Mouse (Mus musculus): Measurements from ENCODE around the gene Nrp1. TPM values are rescaled to one million over a fixed set of nuclear protein-coding genes. Genes with fewer than 3 reads are reported as not detected.

Gene Nrp1
- polyA plus RNA-seq, 1 experiment from 2014 or later, result 70.5 TPM

- Histone ChIP-seq H3K36me3 (no peaks in the 10 kb centered on the region), H3K27ac (no peak overlapping the region), H3K9ac (no peak overlapping the region), H3K9me3 (no peaks in the 10 kb centered on the region), H3K4me2 (replicated peaks) (no peak overlapping the region), H3K4me1 (peaks cover 8% of the 10 kb centered on the region; the same call in 1 of the 2 replicates), H3K27me3 (no peaks in the 10 kb centered on the region), H3K4me3 (no peak overlapping the region)
- 75% methylated on average over 11 of the region's 11 CpGs for WGBS
- no peak for ATAC-seq (ENCODE audit: insufficient number of reproducible peaks, insufficient read depth, low FRiP score, low TSS enrichment)
These were observed 40.2 kb downstream of the Nrp1 start for GRCm38 (mm10) chr8:128398472-128399091.

DNA sequence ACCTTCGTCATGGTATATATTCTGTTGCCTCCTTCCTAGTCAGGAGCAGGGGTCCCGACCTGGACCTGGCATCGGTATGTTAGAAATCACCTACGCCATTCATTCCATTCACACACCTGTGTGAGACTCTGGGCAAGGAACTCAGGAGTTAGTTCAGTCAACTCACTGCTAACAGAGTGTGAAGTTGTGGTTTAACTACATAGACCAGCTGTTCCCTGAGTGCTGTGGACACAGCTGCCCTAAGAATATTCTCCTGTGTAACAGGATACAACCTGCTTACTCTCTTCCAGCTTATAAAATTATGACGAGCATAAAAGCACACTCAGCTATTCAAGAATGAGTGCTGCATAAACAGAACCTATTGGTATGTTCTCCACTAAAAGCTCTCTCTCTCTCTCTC lies 41.9 kb downstream of the Nrp1 start:
- no peak overlapping the region for H3K4me3 ChIP-seq
- H3K4me1 ChIP-seq, result peaks cover 8% of the 10 kb centered on the region; the same call in 1 of the 2 replicates
- H3K27me3 ChIP-seq, result no peaks in the 10 kb centered on the region
- ATAC-seq (ENCODE audit: insufficient number of reproducible peaks, insufficient read depth, low FRiP score, low TSS enrichment), result no peak
- no peaks in the 10 kb centered on the region for H3K9me3 ChIP-seq
- no peak overlapping the region for H3K4me2 ChIP-seq (replicated peaks)
- H3K27ac ChIP-seq, result no peak overlapping the region
- no peak overlapping the region for H3K9ac ChIP-seq
- WGBS, result 77% methylated on average over 5 of the region's 5 CpGs
- no peaks in the 10 kb centered on the region for H3K36me3 ChIP-seq

DNA sequence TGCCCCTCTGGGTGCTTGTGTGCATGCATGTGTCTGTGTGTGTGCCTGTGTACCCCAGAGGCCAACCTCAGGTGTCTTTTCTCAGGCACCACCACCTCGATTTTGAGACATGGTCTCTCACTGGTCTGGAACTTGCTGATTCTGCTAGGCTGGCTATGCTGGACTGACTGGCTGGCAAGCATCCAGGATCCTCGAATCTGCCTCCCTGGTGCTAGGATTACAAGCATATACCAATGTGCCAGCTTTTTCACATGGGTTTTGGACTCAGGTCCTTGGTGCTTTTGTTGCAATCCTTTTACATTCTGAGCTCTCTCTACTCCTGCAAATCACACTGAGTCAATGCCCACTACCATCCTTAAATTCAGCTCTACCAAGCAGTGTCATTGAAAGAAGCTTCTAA lies 46.5 kb downstream of the Nrp1 start:
- no peaks in the 10 kb centered on the region for H3K4me1 ChIP-seq
- H3K27ac ChIP-seq, result no peak overlapping the region
- no peak overlapping the region for H3K4me2 ChIP-seq (replicated peaks)
- 75% methylated on average over 2 of the region's 2 CpGs for WGBS
- no peak overlapping the region for H3K4me3 ChIP-seq
- no peaks in the 10 kb centered on the region for H3K36me3 ChIP-seq
- no peaks in the 10 kb centered on the region for H3K27me3 ChIP-seq
- ATAC-seq (ENCODE audit: insufficient number of reproducible peaks, insufficient read depth, low FRiP score, low TSS enrichment), result no peak
- no peaks in the 10 kb centered on the region for H3K9me3 ChIP-seq
- no peak overlapping the region for H3K9ac ChIP-seq

GRCm38 (mm10) chr8:128413381-128413780 lies 55.0 kb downstream of the Nrp1 start:
- Histone ChIP-seq H3K27ac (no peak overlapping the region), H3K27me3 (no peaks in the 10 kb centered on the region), H3K36me3 (no peaks in the 10 kb centered on the region), H3K9ac (no peak overlapping the region), H3K4me1 (peaks cover 25% of the 10 kb centered on the region), H3K4me3 (no peak overlapping the region), H3K4me2 (replicated peaks) (no peak overlapping the region), H3K9me3 (no peaks in the 10 kb centered on the region)
- ATAC-seq (ENCODE audit: insufficient number of reproducible peaks, insufficient read depth, low FRiP score, low TSS enrichment), result no peak
- 68% methylated on average over 4 of the region's 4 CpGs for WGBS

DNA sequence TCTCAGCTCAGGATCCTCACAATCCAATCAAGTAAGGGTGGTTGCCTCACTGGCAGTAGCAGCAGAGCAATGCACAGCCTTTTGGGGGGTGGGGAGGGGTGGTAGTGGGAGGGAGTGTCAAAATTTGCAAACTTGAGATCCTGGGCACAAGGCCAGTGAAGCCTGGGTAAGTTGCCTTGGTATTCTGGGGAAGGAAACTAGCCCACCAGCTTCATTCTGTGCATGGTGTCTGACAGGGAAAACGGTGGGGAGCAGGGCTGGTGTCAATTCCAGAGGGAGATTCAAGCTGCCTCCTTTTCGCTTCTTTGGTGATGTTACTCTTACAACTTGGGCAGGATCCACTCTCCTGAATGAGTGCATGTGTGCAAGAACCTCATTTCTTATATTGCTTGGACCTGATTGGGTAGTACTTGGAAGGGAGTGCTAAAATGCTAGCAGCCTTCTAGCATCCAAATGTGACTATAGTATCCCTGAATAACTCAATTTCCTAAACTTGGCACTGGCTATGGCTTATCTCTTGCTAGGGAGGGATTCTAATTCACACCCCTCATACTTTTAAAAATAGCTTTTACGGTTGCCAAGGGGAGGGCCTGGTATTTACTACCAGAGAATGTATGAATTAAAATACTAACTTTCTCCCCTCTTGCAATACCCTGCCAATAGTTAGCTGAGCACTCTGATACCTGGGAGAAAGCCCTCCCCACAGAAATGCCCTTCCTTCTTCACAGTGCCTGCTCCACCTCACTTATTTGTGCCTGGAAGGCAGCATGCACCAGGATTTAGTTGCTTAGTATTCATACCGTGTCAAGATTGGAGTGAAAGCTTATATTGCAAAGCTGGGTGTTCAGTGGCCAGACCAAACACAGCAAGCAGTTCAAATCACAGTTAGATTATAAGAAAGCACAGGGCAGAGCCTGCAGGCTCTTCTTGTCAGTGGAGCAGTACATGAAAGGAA lies 57.6 kb downstream of the Nrp1 start:
- ATAC-seq (ENCODE audit: insufficient number of reproducible peaks, insufficient read depth, low FRiP score, low TSS enrichment), result no peak; the same call in 1 of the 2 replicates
- Histone ChIP-seq H3K4me2 (replicated peaks) (no peak overlapping the region), H3K9me3 (no peaks in the 10 kb centered on the region), H3K4me3 (no peak overlapping the region), H3K9ac (no peak overlapping the region), H3K4me1 (peaks cover 25% of the 10 kb centered on the region), H3K27me3 (no peaks in the 10 kb centered on the region), H3K36me3 (no peaks in the 10 kb centered on the region), H3K27ac (peak overlapping the region; percentile 9; the same call in 1 of the 2 replicates)
- 46% methylated on average over 4 of the region's 4 CpGs for WGBS

GRCm38 (mm10) chr8:128416896-128417295 lies 58.5 kb downstream of the Nrp1 start:
- WGBS, result 49% methylated on average over 2 of the region's 2 CpGs
- peaks cover 25% of the 10 kb centered on the region for H3K4me1 ChIP-seq
- H3K27me3 ChIP-seq, result no peaks in the 10 kb centered on the region
- ATAC-seq (ENCODE audit: insufficient number of reproducible peaks, insufficient read depth, low FRiP score, low TSS enrichment), result no peak
- no peaks in the 10 kb centered on the region for H3K36me3 ChIP-seq
- peak overlapping the region; percentile 1; the same call in 1 of the 2 replicates for H3K27ac ChIP-seq
- no peaks in the 10 kb centered on the region for H3K9me3 ChIP-seq
- no peak overlapping the region for H3K9ac ChIP-seq
- H3K4me2 ChIP-seq (replicated peaks), result no peak overlapping the region
- H3K4me3 ChIP-seq, result no peak overlapping the region

GRCm38 (mm10) chr8:128417956-128418796 lies 59.8 kb downstream of the Nrp1 start:
- H3K4me3 ChIP-seq, result no peak overlapping the region
- H3K4me1 ChIP-seq, result peaks cover 25% of the 10 kb centered on the region
- 71% methylated on average over 10 of the region's 10 CpGs for WGBS
- no peak overlapping the region for H3K27ac ChIP-seq
- ATAC-seq (ENCODE audit: insufficient number of reproducible peaks, insufficient read depth, low FRiP score, low TSS enrichment), result no peak
- no peaks in the 10 kb centered on the region for H3K36me3 ChIP-seq
- H3K4me2 ChIP-seq (replicated peaks), result no peak overlapping the region
- no peaks in the 10 kb centered on the region for H3K9me3 ChIP-seq
- no peaks in the 10 kb centered on the region for H3K27me3 ChIP-seq
- no peak overlapping the region for H3K9ac ChIP-seq

- H3K36me3 ChIP-seq, result no peaks in the 10 kb centered on the region
- no peak overlapping the region for H3K4me2 ChIP-seq (replicated peaks)
- H3K4me1 ChIP-seq, result peaks cover 22% of the 10 kb centered on the region
- H3K9me3 ChIP-seq, result no peaks in the 10 kb centered on the region
- no peak for ATAC-seq (ENCODE audit: insufficient number of reproducible peaks, insufficient read depth, low FRiP score, low TSS enrichment)
- H3K27ac ChIP-seq, result no peak overlapping the region
- no peaks in the 10 kb centered on the region for H3K27me3 ChIP-seq
- no peak overlapping the region for H3K4me3 ChIP-seq
- no peak overlapping the region for H3K9ac ChIP-seq
These were observed 61.6 kb downstream of the Nrp1 start for GRCm38 (mm10) chr8:128419984-128420383.

DNA sequence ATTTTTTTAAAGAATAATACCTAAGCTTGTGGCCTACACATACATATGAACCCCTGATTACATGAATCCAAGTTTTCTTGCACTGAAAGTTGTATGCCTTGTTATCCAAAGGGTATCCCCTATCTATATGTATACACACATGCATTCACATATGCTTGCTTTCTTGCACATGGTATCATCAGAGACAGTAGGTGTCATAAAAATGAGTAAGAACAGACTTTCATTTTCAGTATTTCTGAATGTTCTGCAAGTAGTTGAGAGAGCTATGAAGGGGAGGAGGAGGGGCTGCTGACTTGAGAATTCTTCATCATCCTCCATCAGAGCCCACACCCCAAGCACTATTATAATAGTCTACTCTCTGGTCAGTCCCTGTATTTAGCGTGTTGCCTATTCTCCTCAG lies 62.0 kb downstream of the Nrp1 start:
- Histone ChIP-seq H3K9me3 (no peaks in the 10 kb centered on the region), H3K4me1 (peaks cover 21% of the 10 kb centered on the region), H3K4me3 (no peak overlapping the region), H3K27me3 (no peaks in the 10 kb centered on the region), H3K4me2 (replicated peaks) (no peak overlapping the region), H3K27ac (no peak overlapping the region), H3K9ac (no peak overlapping the region), H3K36me3 (no peaks in the 10 kb centered on the region)
- no peak for ATAC-seq (ENCODE audit: insufficient number of reproducible peaks, insufficient read depth, low FRiP score, low TSS enrichment)
- 96% methylated on average over 1 of the region's 1 CpGs for WGBS

DNA sequence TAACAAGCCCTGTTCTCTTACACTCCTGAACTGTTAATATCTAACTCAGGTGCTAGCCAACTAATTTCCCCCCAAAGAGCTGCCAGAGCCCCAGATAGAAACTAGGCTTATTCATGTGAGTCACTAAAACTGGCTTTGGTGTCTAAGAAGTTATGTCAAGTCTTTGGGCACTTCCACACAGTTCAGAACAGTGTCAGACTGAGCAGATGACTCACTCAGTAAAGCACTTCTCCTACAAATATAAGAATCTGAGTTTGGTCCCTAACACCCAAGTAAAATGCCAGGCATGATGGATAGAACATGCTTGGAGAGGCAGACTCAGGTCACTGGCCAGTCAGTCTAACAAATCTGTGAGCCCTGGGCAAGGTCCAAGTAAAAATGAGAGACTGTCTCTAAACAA lies 65.4 kb downstream of the Nrp1 start:
- Histone ChIP-seq H3K9ac (no peak overlapping the region), H3K4me2 (replicated peaks) (no peak overlapping the region)
- ATAC-seq (ENCODE audit: insufficient number of reproducible peaks, insufficient read depth, low FRiP score, low TSS enrichment), result no peak

GRCm38 (mm10) chr8:128424626-128425333 lies 66.4 kb downstream of the Nrp1 start:
- no peaks in the 10 kb centered on the region for H3K9me3 ChIP-seq
- no peak overlapping the region for H3K9ac ChIP-seq
- 38% methylated on average over 7 of the region's 7 CpGs for WGBS
- ATAC-seq (ENCODE audit: insufficient number of reproducible peaks, insufficient read depth, low FRiP score, low TSS enrichment), result no peak
- H3K4me1 ChIP-seq, result no peaks in the 10 kb centered on the region
- no peak overlapping the region for H3K4me3 ChIP-seq
- H3K27ac ChIP-seq, result no peak overlapping the region; the same call in 1 of the 2 replicates
- H3K4me2 ChIP-seq (replicated peaks), result no peak overlapping the region
- 0 out of 2 replicates have a peak, but pooled peaks cover 3% of the 10 kb centered on the region for H3K36me3 ChIP-seq
- H3K27me3 ChIP-seq, result no peaks in the 10 kb centered on the region

More for the DNA sequence above, 65.4 kb downstream of the Nrp1 start:
- Histone ChIP-seq H3K27me3 (no peaks in the 10 kb centered on the region), H3K36me3 (no peaks in the 10 kb centered on the region), H3K4me1 (no peaks in the 10 kb centered on the region), H3K4me3 (no peak overlapping the region), H3K9me3 (no peaks in the 10 kb centered on the region), H3K27ac (no peak overlapping the region)

Measured in embryonic facial prominence, embryonic 12.5 days (tissue).